Mouse (Mus musculus): ENCODE results near the gene Zkscan3. TPM values are rescaled to one million over a fixed set of nuclear protein-coding genes. Genes with fewer than 3 reads are reported as not detected.
A peak's percentile ranks its signal among the peaks of the same experiment; 100 is the strongest.

Zkscan3 gene
- 101 and 105 TPM in 2 replicates for polyA plus RNA-seq (2015; fragmentation: Nextera tagmentation; extraction: Ambion mirVana)

- H3K4me2 ChIP-seq (replicated peaks), result peak within 1 kb of the TSS; percentile 72
- peak within 1 kb of the TSS; percentile 92 for H3K9ac ChIP-seq
- WGBS, result 0% methylated on average over 35 of the region's 35 CpGs
- H3K36me3 ChIP-seq, result peaks cover 21% of the 10 kb centered on the region
- H3K9me3 ChIP-seq, result no peaks in the 10 kb centered on the region
- H3K4me1 ChIP-seq, result peaks cover 12% of the 10 kb centered on the region
- peak within 1 kb of the TSS; percentile 58; the same call in 1 of the 2 replicates for H3K27ac ChIP-seq
- no peaks in the 10 kb centered on the region for H3K27me3 ChIP-seq
- ATAC-seq (ENCODE audit: low FRiP score, low read depth), result peak; percentile 94
- peak within 1 kb of the TSS; percentile 80 for H3K4me3 ChIP-seq
These were observed at the start of gene Zkscan3 for GRCm38 (mm10) chr13:21402287-21402846. Zkscan3 (minus strand) TSS chr13:21402755.

GRCm38 (mm10) chr13:21447856-21448614, 45.5 kb upstream of the Zkscan3 start:
- H3K4me2 ChIP-seq (replicated peaks), result no peak overlapping the region
- ATAC-seq (ENCODE audit: low FRiP score, low read depth), result no peak
- no peaks in the 10 kb centered on the region for H3K27me3 ChIP-seq
- no peak overlapping the region for H3K27ac ChIP-seq
- no peaks in the 10 kb centered on the region for H3K9me3 ChIP-seq
- H3K4me1 ChIP-seq, result peaks cover 12% of the 10 kb centered on the region
- H3K4me3 ChIP-seq, result no peak overlapping the region
- H3K36me3 ChIP-seq, result peaks cover 70% of the 10 kb centered on the region
- no peak overlapping the region for H3K9ac ChIP-seq
- WGBS, result 88% methylated on average over 16 of the region's 16 CpGs

- H3K27ac ChIP-seq, result no peak overlapping the region
- H3K4me3 ChIP-seq, result no peak overlapping the region
- H3K4me1 ChIP-seq, result 0 out of 2 replicates have a peak, but pooled peaks cover 1% of the 10 kb centered on the region
- H3K27me3 ChIP-seq, result no peaks in the 10 kb centered on the region
- no peak for ATAC-seq (ENCODE audit: low FRiP score, low read depth)
- WGBS, result 94% methylated on average over 9 of the region's 9 CpGs
- no peaks in the 10 kb centered on the region for H3K9me3 ChIP-seq
- H3K36me3 ChIP-seq, result peaks cover 71% of the 10 kb centered on the region
- no peak overlapping the region for H3K9ac ChIP-seq
- no peak overlapping the region for H3K4me2 ChIP-seq (replicated peaks)
These were observed 44.2 kb upstream of the Zkscan3 start for GRCm38 (mm10) chr13:21446796-21447195.

- peak overlapping the region; percentile 63; the same call in 1 of the 2 replicates for H3K27ac ChIP-seq
These were observed 38.6 kb upstream of the Zkscan3 start for GRCm38 (mm10) chr13:21441207-21441572.

GRCm38 (mm10) chr13:21440503-21441206, 38.1 kb upstream of the Zkscan3 start, which contains the start of gene Pgbd1:
Pgbd1 (minus strand) TSS chr13:21441058.
- Histone ChIP-seq H3K9me3 (no peaks in the 10 kb centered on the region), H3K4me3 (peak within 1 kb of the TSS; percentile 51), H3K27me3 (no peaks in the 10 kb centered on the region), H3K9ac (peak within 1 kb of the TSS; percentile 82), H3K4me1 (peaks cover 5% of the 10 kb centered on the region), H3K27ac (peak within 1 kb of the TSS; percentile 63), H3K36me3 (peaks cover 26% of the 10 kb centered on the region), H3K4me2 (replicated peaks) (peak within 1 kb of the TSS; percentile 84)
- 1% methylated on average over 32 of the region's 32 CpGs for WGBS
- ATAC-seq (ENCODE audit: low FRiP score, low read depth), result peak; percentile 89

More at GRCm38 (mm10) chr13:21441207-21441572, 38.6 kb upstream of the Zkscan3 start:
- 0 out of 2 replicates have a peak, but pooled peaks have one; percentile 20 for ATAC-seq (ENCODE audit: low FRiP score, low read depth)
- H3K36me3 ChIP-seq, result peaks cover 30% of the 10 kb centered on the region
- peak overlapping the region; percentile 84 for H3K4me2 ChIP-seq (replicated peaks)
- H3K4me3 ChIP-seq, result peak overlapping the region; percentile 51
- peak overlapping the region; percentile 82 for H3K9ac ChIP-seq
- H3K27me3 ChIP-seq, result no peaks in the 10 kb centered on the region
- H3K9me3 ChIP-seq, result no peaks in the 10 kb centered on the region
- WGBS, result 16% methylated on average over 10 of the region's 10 CpGs
- H3K4me1 ChIP-seq, result peaks cover 5% of the 10 kb centered on the region

GRCm38 (mm10) chr13:21435476-21435875, 32.9 kb upstream of the Zkscan3 start:
- WGBS, result 86% methylated on average over 4 of the region's 4 CpGs
- Histone ChIP-seq H3K9ac (no peak overlapping the region), H3K4me2 (replicated peaks) (no peak overlapping the region), H3K27ac (no peak overlapping the region), H3K9me3 (no peaks in the 10 kb centered on the region), H3K27me3 (no peaks in the 10 kb centered on the region), H3K4me1 (peaks cover 5% of the 10 kb centered on the region), H3K4me3 (no peak overlapping the region), H3K36me3 (no peaks in the 10 kb centered on the region)
- no peak for ATAC-seq (ENCODE audit: low FRiP score, low read depth)

GRCm38 (mm10) chr13:21427631-21428030, 25.1 kb upstream of the Zkscan3 start:
- ATAC-seq (ENCODE audit: low FRiP score, low read depth), result no peak
- H3K27me3 ChIP-seq, result no peaks in the 10 kb centered on the region
- no peaks in the 10 kb centered on the region for H3K9me3 ChIP-seq
- H3K4me2 ChIP-seq (replicated peaks), result no peak overlapping the region
- no peaks in the 10 kb centered on the region for H3K4me1 ChIP-seq
- no peak overlapping the region for H3K27ac ChIP-seq
- no peaks in the 10 kb centered on the region for H3K36me3 ChIP-seq
- WGBS, result 94% methylated on average over 1 of the region's 1 CpGs
- H3K4me3 ChIP-seq, result no peak overlapping the region
- no peak overlapping the region for H3K9ac ChIP-seq

- Histone ChIP-seq H3K27ac (no peak overlapping the region), H3K27me3 (no peaks in the 10 kb centered on the region), H3K9me3 (no peaks in the 10 kb centered on the region), H3K9ac (no peak overlapping the region), H3K36me3 (no peaks in the 10 kb centered on the region), H3K4me2 (replicated peaks) (no peak overlapping the region), H3K4me3 (no peak overlapping the region), H3K4me1 (no peaks in the 10 kb centered on the region)
- WGBS, result 73% methylated on average over 5 of the region's 5 CpGs
- no peak for ATAC-seq (ENCODE audit: low FRiP score, low read depth)
These were observed 20.7 kb upstream of the Zkscan3 start for GRCm38 (mm10) chr13:21423301-21423700.

GRCm38 (mm10) chr13:21418865-21419264, 16.3 kb upstream of the Zkscan3 start:
- Histone ChIP-seq H3K36me3 (no peaks in the 10 kb centered on the region), H3K4me3 (no peak overlapping the region), H3K27ac (no peak overlapping the region), H3K9ac (no peak overlapping the region), H3K27me3 (no peaks in the 10 kb centered on the region), H3K9me3 (no peaks in the 10 kb centered on the region), H3K4me2 (replicated peaks) (no peak overlapping the region), H3K4me1 (no peaks in the 10 kb centered on the region)
- WGBS, result 62% methylated on average over 6 of the region's 6 CpGs
- no peak for ATAC-seq (ENCODE audit: low FRiP score, low read depth)

- Histone ChIP-seq H3K9me3 (no peaks in the 10 kb centered on the region), H3K4me3 (no peak overlapping the region), H3K4me2 (replicated peaks) (no peak overlapping the region), H3K36me3 (no peaks in the 10 kb centered on the region), H3K27ac (no peak overlapping the region), H3K9ac (no peak overlapping the region), H3K4me1 (no peaks in the 10 kb centered on the region), H3K27me3 (no peaks in the 10 kb centered on the region)
- no peak for ATAC-seq (ENCODE audit: low FRiP score, low read depth)
- WGBS, result 70% methylated on average over 6 of the region's 6 CpGs
These were observed 14.9 kb upstream of the Zkscan3 start for GRCm38 (mm10) chr13:21417298-21418010.

- H3K36me3 ChIP-seq, result no peaks in the 10 kb centered on the region
- no peak overlapping the region for H3K27ac ChIP-seq
- H3K4me2 ChIP-seq (replicated peaks), result no peak overlapping the region
- H3K4me1 ChIP-seq, result no peaks in the 10 kb centered on the region
- ATAC-seq (ENCODE audit: low FRiP score, low read depth), result no peak
- WGBS, result 91% methylated on average over 2 of the region's 2 CpGs
- no peaks in the 10 kb centered on the region for H3K27me3 ChIP-seq
- H3K4me3 ChIP-seq, result no peak overlapping the region
- H3K9ac ChIP-seq, result no peak overlapping the region
- no peaks in the 10 kb centered on the region for H3K9me3 ChIP-seq
These were observed 13.2 kb upstream of the Zkscan3 start for GRCm38 (mm10) chr13:21415750-21416149.

Measured in limb, embryonic 13.5 days (tissue).